Mouse (Mus musculus) neural tube, embryonic 11.5 days (tissue): ENCODE results near the gene Golga2. TPM values are rescaled to one million over a fixed set of nuclear protein-coding genes. Genes with fewer than 3 reads are reported as not detected.

Experiments used
- ATAC-seq: fragments of 200-750 bp; cut with Nextera tagmentation; 2 replicates; pipeline ENCODE4 v1.8.0; 2017; ENCODE audit warnings: moderate number of reproducible peaks, mild to moderate bottlenecking, moderate TSS enrichment, moderate library complexity; ENCODE audit not compliant: insufficient read depth, low FRiP score, low TSS enrichment
- DNase-seq: peaks from one replicate; pipeline ENCODE4 v3.0.0-alpha.2; 2015; ENCODE audit warnings: low spot score
- H3K27ac ChIP-seq: fragments of 300-500 bp; sonication (generic); 2 replicates; pipeline ENCODE4 v1.5.1; 2014; ENCODE audit warnings: low read depth, mild to moderate bottlenecking, low read length
- H3K27me3 ChIP-seq: fragments of 300-500 bp; sonication (generic); 2 replicates; pipeline ENCODE4 v1.6.1; 2014; ENCODE audit warnings: mild to moderate bottlenecking, low read length, mixed read lengths; ENCODE audit not compliant: control insufficient read depth, insufficient read depth
- H3K36me3 ChIP-seq: fragments of 300-500 bp; sonication (generic); 2 replicates; pipeline ENCODE4 v1.6.1; 2014; ENCODE audit warnings: mild to moderate bottlenecking, low read length, moderate library complexity, mixed read lengths; ENCODE audit not compliant: control insufficient read depth, insufficient read depth
- H3K4me1 ChIP-seq: fragments of 300-500 bp; sonication (generic); 2 replicates; pipeline ENCODE4 v1.6.1; 2014; ENCODE audit warnings: low read length, mixed read lengths; ENCODE audit not compliant: control insufficient read depth, insufficient read depth
- H3K4me2 ChIP-seq: fragments of 300-500 bp; sonication (generic); 2 replicates; pipeline ENCODE4 v1.6.1; 2014; ENCODE audit warnings: low read depth, mild to moderate bottlenecking, moderate library complexity
- H3K4me3 ChIP-seq: fragments of 300-500 bp; sonication (generic); 2 replicates; pipeline ENCODE4 v1.5.1; 2014; ENCODE audit warnings: low read depth, low read length
- H3K9ac ChIP-seq: fragments of 300-500 bp; sonication (generic); 2 replicates; pipeline ENCODE4 v1.6.1; 2014; ENCODE audit warnings: mild to moderate bottlenecking, low read length
- H3K9me3 ChIP-seq: fragments of 300-500 bp; sonication (generic); 2 replicates; pipeline ENCODE4 v1.6.1; 2016; ENCODE audit warnings: low read length; ENCODE audit not compliant: control insufficient read depth
- WGBS: fragments of 180-500 bp; shearing (Covaris S2); extraction: QIAGEN DNeasy Blood & Tissue Kit; methylation state at CpG from one replicate; pipeline ENCODE4 v1.1.7; 2014; 5-methylcytosine and 5-hydroxymethylcytosine counted together
- polyA plus RNA-seq: library from polyadenylated mRNA; unstranded; fragments of >200 nt; fragmentation: Nextera tagmentation; extraction: Ambion mirVana; gene quantifications from 2 replicates; pipeline ENCODE4 v1.2.1, GENCODE M21; 2014

Gene Golga2
- polyA plus RNA-seq, 1 experiment from 2014 or later, result 22.1 TPM

GRCm38 (mm10) chr2:32302952-32303351 is 15.8 kb downstream of the Golga2 start:
- no peak for ATAC-seq

GRCm38 (mm10) chr2:32304145-32304832 is 17.1 kb downstream of the Golga2 start:
- H3K27ac ChIP-seq, result no peak overlapping the region
- 56% methylated on average over 8 of the region's 8 CpGs for WGBS
- no peak for ATAC-seq

More at GRCm38 (mm10) chr2:32302952-32303351, 15.8 kb downstream of the Golga2 start:
- no peak overlapping the region for H3K27ac ChIP-seq
- no peak overlapping the region for H3K4me2 ChIP-seq
- no peaks in the 10 kb centered on the region for H3K9me3 ChIP-seq
- no peaks in the 10 kb centered on the region for H3K27me3 ChIP-seq
- 93% methylated on average over 10 of the region's 10 CpGs for WGBS
- H3K4me3 ChIP-seq, result no peak overlapping the region
- H3K36me3 ChIP-seq, result peaks cover 28% of the 10 kb centered on the region
- no peaks in the 10 kb centered on the region for H3K4me1 ChIP-seq
- DNase-seq, result no peak
- H3K9ac ChIP-seq, result no peak overlapping the region

GRCm38 (mm10) chr2:32305668-32306067 is 18.5 kb downstream of the Golga2 start:
- no peaks in the 10 kb centered on the region for H3K4me1 ChIP-seq
- no peak for ATAC-seq
- H3K27ac ChIP-seq, result no peak overlapping the region
- H3K9me3 ChIP-seq, result no peaks in the 10 kb centered on the region
- no peak overlapping the region for H3K4me2 ChIP-seq
- H3K36me3 ChIP-seq, result peaks cover 28% of the 10 kb centered on the region
- WGBS, result 90% methylated on average over 5 of the region's 5 CpGs
- H3K9ac ChIP-seq, result no peak overlapping the region
- H3K4me3 ChIP-seq, result no peak overlapping the region
- 0 out of 2 replicates have a peak, but pooled peaks cover 2% of the 10 kb centered on the region for H3K27me3 ChIP-seq
- no peak for DNase-seq

More at GRCm38 (mm10) chr2:32304145-32304832, 17.1 kb downstream of the Golga2 start:
- Histone ChIP-seq H3K9me3 (no peaks in the 10 kb centered on the region), H3K36me3 (peaks cover 29% of the 10 kb centered on the region), H3K27me3 (0 out of 2 replicates have a peak, but pooled peaks cover under 1% of the 10 kb centered on the region), H3K4me2 (no peak overlapping the region), H3K4me1 (no peaks in the 10 kb centered on the region), H3K4me3 (no peak overlapping the region), H3K9ac (no peak overlapping the region)
- peak; percentile 64 for DNase-seq

- H3K9me3 ChIP-seq, result no peaks in the 10 kb centered on the region
- H3K36me3 ChIP-seq, result peaks cover 28% of the 10 kb centered on the region
- ATAC-seq, result no peak
- H3K9ac ChIP-seq, result no peak overlapping the region
- H3K27ac ChIP-seq, result no peak overlapping the region
- H3K27me3 ChIP-seq, result 0 out of 2 replicates have a peak, but pooled peaks cover 2% of the 10 kb centered on the region
- no peak overlapping the region for H3K4me2 ChIP-seq
- no peaks in the 10 kb centered on the region for H3K4me1 ChIP-seq
- no peak for DNase-seq
- 84% methylated on average over 9 of the region's 9 CpGs for WGBS
- H3K4me3 ChIP-seq, result no peak overlapping the region
Measured at GRCm38 (mm10) chr2:32306176-32306575, 19.0 kb downstream of the Golga2 start.

GRCm38 (mm10) chr2:32307247-32307798 is 20.1 kb downstream of the Golga2 start:
- H3K36me3 ChIP-seq, result peaks cover 25% of the 10 kb centered on the region
- H3K9me3 ChIP-seq, result no peaks in the 10 kb centered on the region
- 0 out of 2 replicates have a peak, but pooled peaks cover 2% of the 10 kb centered on the region for H3K27me3 ChIP-seq
- 91% methylated on average over 6 of the region's 6 CpGs for WGBS
- H3K4me2 ChIP-seq, result no peak overlapping the region
- H3K27ac ChIP-seq, result no peak overlapping the region
- H3K4me3 ChIP-seq, result no peak overlapping the region
- H3K4me1 ChIP-seq, result peaks cover 9% of the 10 kb centered on the region
- no peak for DNase-seq
- ATAC-seq, result no peak
- no peak overlapping the region for H3K9ac ChIP-seq

- no peaks in the 10 kb centered on the region for H3K9me3 ChIP-seq
- peak; percentile 73 for DNase-seq
- peaks cover 21% of the 10 kb centered on the region for H3K36me3 ChIP-seq
- H3K27me3 ChIP-seq, result 0 out of 2 replicates have a peak, but pooled peaks cover 2% of the 10 kb centered on the region
- H3K27ac ChIP-seq, result no peak overlapping the region
- ATAC-seq, result no peak
- no peak overlapping the region for H3K4me2 ChIP-seq
- peaks cover 9% of the 10 kb centered on the region for H3K4me1 ChIP-seq
- no peak overlapping the region for H3K9ac ChIP-seq
- WGBS, result 54% methylated on average over 8 of the region's 8 CpGs
- no peak overlapping the region for H3K4me3 ChIP-seq
Measured at GRCm38 (mm10) chr2:32307941-32308760, 21.0 kb downstream of the Golga2 start.

- H3K4me2 ChIP-seq, result no peak overlapping the region
- H3K27ac ChIP-seq, result no peak overlapping the region
- no peak for ATAC-seq
- no peak overlapping the region for H3K9ac ChIP-seq
- 0 out of 2 replicates have a peak, but pooled peaks cover 2% of the 10 kb centered on the region for H3K27me3 ChIP-seq
- H3K4me3 ChIP-seq, result no peak overlapping the region
- no peak for DNase-seq
- WGBS, result 85% methylated on average over 16 of the region's 16 CpGs
- no peaks in the 10 kb centered on the region for H3K9me3 ChIP-seq
- H3K36me3 ChIP-seq, result peaks cover 19% of the 10 kb centered on the region
- peaks cover 9% of the 10 kb centered on the region for H3K4me1 ChIP-seq
Measured at GRCm38 (mm10) chr2:32308870-32309568, 21.8 kb downstream of the Golga2 start.

- WGBS, result 88% methylated on average over 18 of the region's 18 CpGs
- no peak overlapping the region for H3K4me3 ChIP-seq
- H3K9ac ChIP-seq, result no peak overlapping the region
- DNase-seq (no peak), ATAC-seq (no peak)
- no peaks in the 10 kb centered on the region for H3K9me3 ChIP-seq
- 0 out of 2 replicates have a peak, but pooled peaks cover 2% of the 10 kb centered on the region for H3K27me3 ChIP-seq
- H3K36me3 ChIP-seq, result peaks cover 16% of the 10 kb centered on the region
- H3K4me1 ChIP-seq, result peaks cover 9% of the 10 kb centered on the region
- no peak overlapping the region; the same call in 1 of the 2 replicates for H3K4me2 ChIP-seq
- no peak overlapping the region for H3K27ac ChIP-seq
Measured at GRCm38 (mm10) chr2:32310096-32310845, 23.1 kb downstream of the Golga2 start.
